Mouse (Mus musculus) embryo, embryonic 11.5 days (tissue): Measurements from ENCODE around the gene Sorbs2.

ENCODE experiments used
- DNase-seq: peaks from one replicate; pipeline ENCODE4 v3.0.0-alpha.2; 2012; ENCODE audit warnings: low read depth, low spot score

Gene Sorbs2

GRCm38 (mm10) chr8:45677854-45678241 lies 170.3 kb downstream of the Sorbs2 start:
- no peak for DNase-seq

- no peak for DNase-seq
Measured at GRCm38 (mm10) chr8:45681171-45681570, 173.6 kb downstream of the Sorbs2 start.

GRCm38 (mm10) chr8:45682845-45683383 lies 175.3 kb downstream of the Sorbs2 start:
- DNase-seq = no peak

- DNase-seq = no peak
Measured at GRCm38 (mm10) chr8:45687942-45688695, 180.5 kb downstream of the Sorbs2 start.

GRCm38 (mm10) chr8:45689611-45690207 lies 182.1 kb downstream of the Sorbs2 start:
- no peak for DNase-seq

GRCm38 (mm10) chr8:45700100-45700499 lies 192.5 kb downstream of the Sorbs2 start:
- no peak for DNase-seq

- DNase-seq = no peak
Measured at GRCm38 (mm10) chr8:45703700-45704101, 196.1 kb downstream of the Sorbs2 start.

- DNase-seq = no peak
Measured at GRCm38 (mm10) chr8:45709098-45709497, 201.5 kb downstream of the Sorbs2 start.

- no peak for DNase-seq
Measured at GRCm38 (mm10) chr8:45709734-45710133, 202.1 kb downstream of the Sorbs2 start.

- no peak for DNase-seq
Measured at GRCm38 (mm10) chr8:45712610-45713009, 205.0 kb downstream of the Sorbs2 start.

GRCm38 (mm10) chr8:45714806-45715205 lies 207.2 kb downstream of the Sorbs2 start:
- no peak for DNase-seq

- DNase-seq = no peak
Measured at GRCm38 (mm10) chr8:45715330-45716027, 207.9 kb downstream of the Sorbs2 start.

- no peak for DNase-seq
Measured at GRCm38 (mm10) chr8:45719776-45720175, 212.2 kb downstream of the Sorbs2 start.

- no peak for DNase-seq
Measured at GRCm38 (mm10) chr8:45724204-45724603, 216.6 kb downstream of the Sorbs2 start.

- no peak for DNase-seq
Measured at GRCm38 (mm10) chr8:45725321-45725720, 217.7 kb downstream of the Sorbs2 start.

- no peak for DNase-seq
Measured at GRCm38 (mm10) chr8:45729850-45730382, 222.3 kb downstream of the Sorbs2 start.

GRCm38 (mm10) chr8:45730795-45731194 lies 223.2 kb downstream of the Sorbs2 start:
- DNase-seq = no peak

- no peak for DNase-seq
Measured at GRCm38 (mm10) chr8:45734071-45734470, 226.5 kb downstream of the Sorbs2 start.

- no peak for DNase-seq
Measured at GRCm38 (mm10) chr8:45737266-45737665, 229.7 kb downstream of the Sorbs2 start.

GRCm38 (mm10) chr8:45743326-45743725 lies 235.7 kb downstream of the Sorbs2 start:
- DNase-seq = no peak

GRCm38 (mm10) chr8:45743739-45744138 lies 236.2 kb downstream of the Sorbs2 start:
- DNase-seq = no peak
